Mouse (Mus musculus) megakaryocyte, embryonic 14.5 days (primary cell): ENCODE data around the gene Gm14139.

Experiments
- FLI1 ChIP-seq: IDR thresholded peaks from 2 replicates; pipeline ENCODE4 v1.6.1; 2012; ENCODE audit warnings: low read length, inconsistent platforms, mixed read lengths
- GATA1 ChIP-seq: IDR thresholded peaks from 3 replicates; pipeline ENCODE4 v1.6.1; 2012; ENCODE audit warnings: mixed read lengths, low read length, inconsistent platforms, borderline replicate concordance

DNA sequence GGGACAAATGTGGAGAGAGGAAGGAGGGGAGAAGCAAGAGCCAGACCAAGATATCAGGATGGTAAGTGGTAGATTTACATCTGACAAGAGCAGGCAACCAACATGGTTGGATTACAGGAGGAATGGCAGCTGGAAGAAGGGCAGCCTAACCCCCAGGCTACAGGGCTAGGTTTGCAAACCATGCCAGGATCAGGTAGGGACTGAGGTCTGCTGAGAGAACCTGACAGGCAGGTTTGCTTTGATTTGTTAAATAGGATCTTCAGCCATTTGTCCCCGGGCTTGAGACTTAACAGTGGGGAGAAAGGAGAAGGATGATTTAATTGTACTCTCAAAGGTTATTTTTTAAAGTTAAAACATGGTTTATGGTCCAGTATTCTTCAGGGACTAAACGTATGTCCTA is 48.8 kb upstream of the Gm14139 start:
- TF ChIP-seq GATA1 (no peak), FLI1 (no peak)
